Mouse (Mus musculus) brain, embryonic 14.5 days (tissue): ENCODE results near the gene Dydc2.

Source experiments
- CTCF ChIP-seq: fragments of 200-500 bp; IDR thresholded peaks from 2 replicates; pipeline ENCODE4 v1.5.1; 2012; ENCODE audit warnings: inconsistent platforms, mild to moderate bottlenecking, moderate library complexity, borderline replicate concordance; ENCODE audit not compliant: insufficient read depth, insufficient read length; ENCODE audit errors: extremely low read depth
- POLR2A ChIP-seq: fragments of 200-500 bp; IDR thresholded peaks from 2 replicates; pipeline ENCODE4 v1.6.1; 2012; ENCODE audit warnings: mild to moderate bottlenecking, inconsistent platforms, borderline replicate concordance; ENCODE audit not compliant: poor library complexity, insufficient read depth, insufficient read length, severe bottlenecking; ENCODE audit errors: extremely low read depth

DNA sequence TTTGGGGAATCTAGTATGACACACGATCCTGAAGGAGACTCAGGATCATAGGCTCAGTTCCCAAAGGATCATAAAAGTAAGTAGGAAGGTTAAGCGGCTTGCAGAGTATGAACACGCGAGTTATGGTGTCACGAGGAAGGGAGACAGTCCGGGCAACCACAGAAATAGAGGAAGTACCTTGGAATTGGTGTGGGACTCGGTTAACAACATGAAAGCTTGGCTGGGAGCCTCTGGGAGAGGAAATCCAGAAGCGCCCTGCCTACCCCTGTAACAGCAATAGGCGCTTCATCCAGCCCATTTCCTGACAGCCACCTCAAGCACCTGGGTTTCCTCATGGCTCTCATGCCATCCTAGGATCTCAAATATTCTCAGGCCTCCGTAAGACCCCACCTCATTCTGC is 62.7 kb downstream of the Dydc2 start:
- TF ChIP-seq CTCF (no peak), POLR2A (no peak)
